Mouse (Mus musculus): ENCODE measurements around the gene Eml4. TPM values are rescaled to one million over a fixed set of nuclear protein-coding genes. Genes with fewer than 3 reads are reported as not detected.

Eml4 gene
- polyA plus RNA-seq, 1 experiment from 2014 or later: 34.4 TPM

DNA sequence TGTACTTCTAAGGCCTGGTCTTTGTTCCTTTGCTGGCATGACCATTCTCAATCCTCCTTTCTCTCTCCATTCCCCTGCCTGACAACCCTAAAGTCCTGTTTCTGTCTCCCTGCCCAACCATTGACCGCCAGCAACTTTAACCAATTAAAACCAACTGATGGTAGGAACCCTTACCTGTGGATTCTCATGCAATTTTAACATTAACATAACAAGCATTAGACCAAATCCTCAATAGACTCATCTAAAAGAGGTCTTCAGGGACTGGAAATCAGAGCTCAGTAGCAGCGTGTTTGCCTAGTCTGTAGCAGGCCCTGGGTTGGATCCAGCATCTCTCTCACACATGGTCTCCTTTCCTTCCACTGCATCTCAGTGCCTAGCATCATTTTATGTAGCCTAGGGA is 118.9 kb downstream of the Eml4 start:
- 97% methylated on average over 2 of the region's 2 CpGs for WGBS
- Histone ChIP-seq H3K9me3 (ENCODE audit: low read length) (no peaks in the 10 kb centered on the region), H3K27ac (ENCODE audit: low read length) (no peak overlapping the region), H3K4me3 (ENCODE audit: low read length) (no peak overlapping the region), H3K4me1 (ENCODE audit: insufficient read depth, low read length) (no peaks in the 10 kb centered on the region), H3K4me2 (replicated peaks; ENCODE audit: low read depth, low read length) (no peak overlapping the region), H3K27me3 (ENCODE audit: insufficient read depth, low read length) (no peaks in the 10 kb centered on the region), H3K9ac (replicated peaks; ENCODE audit: low read length) (no peak overlapping the region), H3K36me3 (ENCODE audit: insufficient read depth, low read length) (peaks cover 48% of the 10 kb centered on the region)
- no peak for ATAC-seq (ENCODE audit: low FRiP score, low TSS enrichment)

DNA sequence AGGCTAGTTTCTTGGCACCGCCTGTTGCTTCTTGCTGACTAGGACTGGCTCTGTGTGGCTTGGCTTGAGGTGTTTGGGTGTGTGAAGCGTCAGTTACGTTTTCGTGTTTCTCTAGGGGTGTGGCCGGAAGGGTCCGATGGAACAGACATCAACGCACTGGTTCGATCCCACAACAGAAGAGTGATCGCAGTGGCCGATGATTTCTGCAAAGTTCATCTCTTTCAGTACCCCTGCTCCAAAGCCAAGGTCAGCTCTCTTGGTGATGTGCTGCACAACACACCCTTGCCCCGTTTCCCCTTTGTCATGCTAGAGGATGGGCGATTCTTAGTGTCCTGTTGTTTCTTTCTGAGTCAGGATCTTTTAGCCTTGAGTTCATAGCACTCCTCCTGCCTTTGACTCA is 126.4 kb downstream of the Eml4 start:
- ATAC-seq (ENCODE audit: low FRiP score, low TSS enrichment): no peak
- H3K27ac ChIP-seq (ENCODE audit: low read length): no peak overlapping the region
- no peak overlapping the region for H3K4me3 ChIP-seq (ENCODE audit: low read length)
- WGBS: 94% methylated on average over 12 of the region's 12 CpGs
- no peak overlapping the region for H3K9ac ChIP-seq (replicated peaks; ENCODE audit: low read length)
- no peak overlapping the region for H3K4me2 ChIP-seq (replicated peaks; ENCODE audit: low read depth, low read length)
- no peaks in the 10 kb centered on the region for H3K27me3 ChIP-seq (ENCODE audit: insufficient read depth, low read length)
- no peaks in the 10 kb centered on the region for H3K9me3 ChIP-seq (ENCODE audit: low read length)
- H3K36me3 ChIP-seq (ENCODE audit: insufficient read depth, low read length): peaks cover 63% of the 10 kb centered on the region
- H3K4me1 ChIP-seq (ENCODE audit: insufficient read depth, low read length): no peaks in the 10 kb centered on the region

DNA sequence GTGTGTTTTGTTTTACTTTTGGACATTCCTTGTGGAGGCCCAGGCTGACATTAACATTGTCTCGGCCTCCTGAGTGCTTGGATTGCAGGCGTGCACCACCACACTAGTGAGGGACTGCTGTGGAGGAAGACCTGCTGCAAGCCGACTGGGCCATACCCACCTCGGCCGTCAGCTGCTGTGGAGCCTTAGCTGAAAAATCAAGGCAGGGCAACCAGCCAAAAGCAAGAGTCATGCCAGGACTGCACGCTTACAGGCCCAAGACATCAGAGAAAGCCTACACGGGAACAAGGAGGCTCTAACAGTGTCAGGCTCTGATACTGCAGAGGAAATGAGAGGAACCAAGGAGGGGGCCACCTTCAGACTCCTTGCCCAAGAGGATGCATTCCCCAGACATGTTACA is 130.8 kb downstream of the Eml4 start:
- no peak for ATAC-seq (ENCODE audit: low FRiP score, low TSS enrichment)
- H3K4me1 ChIP-seq (ENCODE audit: insufficient read depth, low read length): peaks cover 3% of the 10 kb centered on the region; the same call in 1 of the 2 replicates
- H3K4me3 ChIP-seq (ENCODE audit: low read length): no peak overlapping the region
- peaks cover 40% of the 10 kb centered on the region for H3K36me3 ChIP-seq (ENCODE audit: insufficient read depth, low read length)
- WGBS: 89% methylated on average over 7 of the region's 7 CpGs
- no peaks in the 10 kb centered on the region for H3K9me3 ChIP-seq (ENCODE audit: low read length)
- H3K27ac ChIP-seq (ENCODE audit: low read length): no peak overlapping the region
- no peak overlapping the region for H3K4me2 ChIP-seq (replicated peaks; ENCODE audit: low read depth, low read length)
- H3K27me3 ChIP-seq (ENCODE audit: insufficient read depth, low read length): no peaks in the 10 kb centered on the region
- H3K9ac ChIP-seq (replicated peaks; ENCODE audit: low read length): no peak overlapping the region

DNA sequence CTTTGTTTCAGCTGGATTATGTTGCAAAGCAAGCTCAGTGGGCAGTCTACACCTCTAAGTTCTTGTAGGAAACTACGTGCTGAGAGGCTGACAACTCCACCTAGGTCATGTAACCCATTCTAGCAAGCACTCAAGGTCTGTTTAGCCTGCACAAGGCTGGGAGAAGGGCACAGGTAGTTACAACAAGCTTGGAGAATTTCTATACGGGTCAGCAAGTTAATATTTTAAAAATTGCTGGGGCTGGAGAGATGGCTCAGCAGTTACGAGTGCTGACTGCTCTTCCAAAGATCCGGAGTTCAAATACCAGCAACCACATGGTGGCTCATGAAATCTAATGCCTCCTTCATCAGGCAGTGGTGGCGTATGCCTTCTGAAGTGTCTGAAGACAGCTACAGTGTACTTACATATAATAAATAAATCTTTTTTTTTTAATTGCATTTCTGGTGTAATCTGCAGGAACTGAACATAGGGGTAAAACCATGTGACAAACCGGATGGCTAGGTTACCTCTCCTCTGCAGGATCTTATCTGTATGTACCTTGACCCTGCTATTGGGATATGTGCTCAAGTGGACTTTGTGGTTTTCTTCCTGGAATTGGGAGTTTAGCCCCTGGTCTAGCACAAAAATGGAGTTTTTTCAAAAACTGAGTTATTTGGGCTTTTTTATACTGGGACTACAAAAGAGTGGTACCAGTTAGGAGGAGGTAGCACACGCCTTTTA is 132.2 kb downstream of the Eml4 start:
- Histone ChIP-seq H3K4me1 (ENCODE audit: insufficient read depth, low read length) (peaks cover 3% of the 10 kb centered on the region; the same call in 1 of the 2 replicates), H3K27ac (ENCODE audit: low read length) (no peak overlapping the region), H3K27me3 (ENCODE audit: insufficient read depth, low read length) (no peaks in the 10 kb centered on the region), H3K4me2 (replicated peaks; ENCODE audit: low read depth, low read length) (no peak overlapping the region), H3K36me3 (ENCODE audit: insufficient read depth, low read length) (peaks cover 31% of the 10 kb centered on the region), H3K9me3 (ENCODE audit: low read length) (no peaks in the 10 kb centered on the region), H3K9ac (replicated peaks; ENCODE audit: low read length) (no peak overlapping the region), H3K4me3 (ENCODE audit: low read length) (no peak overlapping the region)
- 85% methylated on average over 7 of the region's 7 CpGs for WGBS
- ATAC-seq (ENCODE audit: low FRiP score, low TSS enrichment): no peak

DNA sequence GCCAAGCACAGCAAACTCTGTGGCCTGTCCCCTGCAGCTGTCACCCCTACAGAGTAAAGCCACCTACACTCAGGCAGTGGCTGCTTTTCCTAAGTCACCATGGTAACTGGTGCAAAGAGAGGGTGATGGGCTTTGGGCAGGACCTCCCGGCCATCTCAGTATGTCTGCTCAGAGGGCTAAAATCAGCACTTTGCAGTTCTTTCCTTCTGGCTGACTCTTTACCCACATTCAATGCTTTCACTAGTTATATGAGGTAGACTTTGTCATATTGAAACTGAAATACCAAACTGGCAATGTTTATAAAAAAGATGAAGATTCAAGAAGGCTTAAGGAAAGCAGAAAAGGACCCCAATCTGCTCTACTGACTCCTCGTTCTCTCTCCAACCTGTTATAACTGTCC is 133.1 kb downstream of the Eml4 start:
- Histone ChIP-seq H3K27me3 (ENCODE audit: insufficient read depth, low read length) (no peaks in the 10 kb centered on the region), H3K9ac (replicated peaks; ENCODE audit: low read length) (no peak overlapping the region), H3K4me3 (ENCODE audit: low read length) (no peak overlapping the region), H3K4me2 (replicated peaks; ENCODE audit: low read depth, low read length) (no peak overlapping the region), H3K36me3 (ENCODE audit: insufficient read depth, low read length) (peaks cover 24% of the 10 kb centered on the region), H3K27ac (ENCODE audit: low read length) (no peak overlapping the region), H3K4me1 (ENCODE audit: insufficient read depth, low read length) (peaks cover 3% of the 10 kb centered on the region; the same call in 1 of the 2 replicates), H3K9me3 (ENCODE audit: low read length) (no peaks in the 10 kb centered on the region)
- no peak for ATAC-seq (ENCODE audit: low FRiP score, low TSS enrichment)
- 78% methylated on average over 2 of the region's 2 CpGs for WGBS

DNA sequence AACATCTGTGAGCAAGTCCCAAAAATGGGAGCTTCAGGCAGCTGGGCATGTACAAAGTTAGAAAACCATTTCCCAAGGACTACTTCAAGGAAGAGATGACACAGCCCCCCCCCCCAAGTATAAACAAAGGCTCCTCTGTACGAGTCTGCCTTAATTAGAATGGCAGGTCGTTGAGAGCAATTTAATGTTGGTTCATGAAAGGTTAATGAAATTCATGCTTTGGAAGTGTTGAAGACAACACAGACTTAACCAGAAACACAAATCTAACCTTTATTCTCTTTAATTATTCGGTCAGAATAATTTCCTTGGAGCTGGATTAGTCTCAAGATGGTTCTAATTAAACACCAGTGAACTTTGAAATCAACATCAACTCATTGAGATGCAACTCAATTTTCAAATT is 137.0 kb downstream of the Eml4 start:
- 0 out of 2 replicates have a peak, but pooled peaks cover 9% of the 10 kb centered on the region for H3K9me3 ChIP-seq (ENCODE audit: low read length)
- H3K36me3 ChIP-seq (ENCODE audit: insufficient read depth, low read length): no peaks in the 10 kb centered on the region
- no peak overlapping the region for H3K4me3 ChIP-seq (ENCODE audit: low read length)
- H3K9ac ChIP-seq (replicated peaks; ENCODE audit: low read length): no peak overlapping the region
- H3K27ac ChIP-seq (ENCODE audit: low read length): no peak overlapping the region
- ATAC-seq (ENCODE audit: low FRiP score, low TSS enrichment): no peak
- WGBS: 57% methylated on average over 3 of the region's 3 CpGs
- H3K4me2 ChIP-seq (replicated peaks; ENCODE audit: low read depth, low read length): no peak overlapping the region
- peaks cover 3% of the 10 kb centered on the region; the same call in 1 of the 2 replicates for H3K4me1 ChIP-seq (ENCODE audit: insufficient read depth, low read length)
- H3K27me3 ChIP-seq (ENCODE audit: insufficient read depth, low read length): no peaks in the 10 kb centered on the region

DNA sequence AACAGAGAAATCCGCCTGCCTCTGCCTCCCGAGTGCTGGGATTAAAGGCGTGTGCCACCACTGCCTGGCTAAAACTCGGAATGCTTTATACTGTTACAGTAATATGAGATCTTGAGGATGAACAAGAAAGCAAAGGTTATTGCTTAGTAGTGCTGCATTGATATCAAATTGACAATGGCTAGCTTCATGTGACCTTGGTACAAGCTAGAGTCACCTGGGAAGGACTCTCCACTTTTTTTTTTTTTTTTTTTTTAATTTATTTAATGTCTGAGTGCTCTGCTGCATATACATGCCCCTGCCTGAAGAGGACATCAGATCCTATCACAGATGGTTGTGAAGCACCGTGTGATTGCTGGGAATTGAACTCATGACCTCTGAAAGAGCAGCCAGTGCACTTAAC is 148.2 kb downstream of the Eml4 start:
- H3K9me3 ChIP-seq (ENCODE audit: low read length): peaks cover 22% of the 10 kb centered on the region
- no peak overlapping the region for H3K27ac ChIP-seq (ENCODE audit: low read length)
- WGBS: 92% methylated on average over 5 of the region's 5 CpGs
- H3K4me3 ChIP-seq (ENCODE audit: low read length): no peak overlapping the region
- H3K27me3 ChIP-seq (ENCODE audit: insufficient read depth, low read length): no peaks in the 10 kb centered on the region
- no peak overlapping the region for H3K9ac ChIP-seq (replicated peaks; ENCODE audit: low read length)
- ATAC-seq (ENCODE audit: low FRiP score, low TSS enrichment): no peak
- H3K4me1 ChIP-seq (ENCODE audit: insufficient read depth, low read length): no peaks in the 10 kb centered on the region
- H3K4me2 ChIP-seq (replicated peaks; ENCODE audit: low read depth, low read length): no peak overlapping the region
- H3K36me3 ChIP-seq (ENCODE audit: insufficient read depth, low read length): peaks cover 57% of the 10 kb centered on the region

DNA sequence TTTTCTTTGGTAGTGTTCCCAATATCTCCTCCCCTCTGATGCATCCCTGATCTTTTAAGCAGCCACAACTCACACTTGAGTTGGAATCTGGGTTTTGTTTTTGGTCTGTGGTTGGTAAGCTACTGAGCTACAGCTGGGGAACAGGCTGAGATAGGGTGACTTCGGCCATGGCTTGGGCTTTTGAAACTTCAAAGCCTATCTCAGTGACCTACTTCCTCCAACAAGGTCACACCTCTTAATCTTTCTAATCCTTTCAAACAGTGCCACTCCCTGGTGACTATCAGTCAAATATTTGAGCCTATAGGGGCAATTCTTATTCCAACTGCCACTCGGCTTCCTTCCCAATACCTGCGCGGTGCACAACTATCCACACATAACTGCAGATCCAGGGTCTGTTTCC is 149.0 kb downstream of the Eml4 start:
- Histone ChIP-seq H3K4me2 (replicated peaks; ENCODE audit: low read depth, low read length) (no peak overlapping the region), H3K27me3 (ENCODE audit: insufficient read depth, low read length) (no peaks in the 10 kb centered on the region), H3K27ac (ENCODE audit: low read length) (no peak overlapping the region), H3K4me1 (ENCODE audit: insufficient read depth, low read length) (no peaks in the 10 kb centered on the region), H3K36me3 (ENCODE audit: insufficient read depth, low read length) (peaks cover 57% of the 10 kb centered on the region), H3K9ac (replicated peaks; ENCODE audit: low read length) (no peak overlapping the region), H3K4me3 (ENCODE audit: low read length) (no peak overlapping the region), H3K9me3 (ENCODE audit: low read length) (peaks cover 22% of the 10 kb centered on the region)
- 90% methylated on average over 4 of the region's 4 CpGs for WGBS
- ATAC-seq (ENCODE audit: low FRiP score, low TSS enrichment): no peak

DNA sequence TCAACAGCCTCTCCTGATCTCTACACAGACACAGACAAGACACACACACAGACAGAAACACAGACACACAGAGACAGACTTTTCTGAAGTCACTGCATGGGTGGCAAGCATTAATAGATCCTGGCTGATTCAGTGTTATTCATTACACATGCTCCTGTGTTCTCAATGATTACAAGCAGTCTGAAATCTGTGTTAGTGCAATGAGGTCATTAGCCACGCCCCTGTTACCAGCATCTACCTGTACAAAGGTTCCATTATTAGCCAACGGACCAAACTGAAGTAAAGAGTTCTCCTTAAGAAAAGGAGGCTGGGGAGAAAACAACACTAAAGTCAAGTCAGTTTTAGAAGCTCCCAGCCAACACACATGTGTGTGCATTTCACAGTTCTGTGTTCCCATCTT is 153.0 kb downstream of the Eml4 start:
- Histone ChIP-seq H3K9me3 (ENCODE audit: low read length) (no peaks in the 10 kb centered on the region), H3K27me3 (ENCODE audit: insufficient read depth, low read length) (no peaks in the 10 kb centered on the region), H3K27ac (ENCODE audit: low read length) (no peak overlapping the region), H3K36me3 (ENCODE audit: insufficient read depth, low read length) (peaks cover 36% of the 10 kb centered on the region), H3K4me1 (ENCODE audit: insufficient read depth, low read length) (no peaks in the 10 kb centered on the region), H3K4me2 (replicated peaks; ENCODE audit: low read depth, low read length) (no peak overlapping the region), H3K4me3 (ENCODE audit: low read length) (no peak overlapping the region), H3K9ac (replicated peaks; ENCODE audit: low read length) (no peak overlapping the region)
- WGBS: 59% methylated on average over 2 of the region's 2 CpGs
- ATAC-seq (ENCODE audit: low FRiP score, low TSS enrichment): no peak

DNA sequence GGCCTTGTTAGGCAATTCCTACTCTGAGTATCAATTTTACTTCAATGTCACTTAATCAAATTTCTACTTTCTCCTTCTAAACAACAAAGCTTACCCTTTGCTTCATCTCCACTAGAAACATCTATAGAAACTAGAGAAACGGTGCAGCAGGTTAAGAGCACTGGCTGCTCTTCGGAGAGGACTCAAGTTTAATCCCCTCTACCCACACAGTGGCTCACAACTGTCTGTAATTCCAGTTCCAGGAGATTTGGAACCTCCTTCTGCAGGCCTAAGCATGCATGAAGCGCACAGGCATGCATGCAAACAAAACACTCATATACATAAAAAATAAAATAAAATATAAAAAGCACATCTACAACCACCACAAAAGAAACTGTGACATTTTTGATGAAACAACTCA is 161.4 kb downstream of the Eml4 start:
- Histone ChIP-seq H3K36me3 (ENCODE audit: insufficient read depth, low read length) (no peaks in the 10 kb centered on the region), H3K9me3 (ENCODE audit: low read length) (no peaks in the 10 kb centered on the region), H3K9ac (replicated peaks; ENCODE audit: low read length) (no peak overlapping the region), H3K27me3 (ENCODE audit: insufficient read depth, low read length) (no peaks in the 10 kb centered on the region), H3K4me2 (replicated peaks; ENCODE audit: low read depth, low read length) (no peak overlapping the region), H3K27ac (ENCODE audit: low read length) (no peak overlapping the region), H3K4me1 (ENCODE audit: insufficient read depth, low read length) (peaks cover 12% of the 10 kb centered on the region), H3K4me3 (ENCODE audit: low read length) (0 out of 2 replicates have a peak overlapping the region, but pooled peaks have one; percentile 68)
- WGBS: 96% methylated on average over 3 of the region's 3 CpGs
- no peak for ATAC-seq (ENCODE audit: low FRiP score, low TSS enrichment)
